Mouse (Mus musculus): ENCODE data around the gene Bicd2. TPM values are rescaled to one million over a fixed set of nuclear protein-coding genes. Genes with fewer than 3 reads are reported as not detected.

The Bicd2 gene
- total RNA-seq (2022): 10 to 100 TPM; 40.2 to 45.5 (median 43.1) TPM

GRCm38 (mm10) chr13:49341012-49341830, at the start of gene Bicd2:
Bicd2 (plus strand) TSS chr13:49341585.
- peak; percentile 86 to 98 for DNase-seq (ENCODE audit: low spot score in 2 of 2)

DNA sequence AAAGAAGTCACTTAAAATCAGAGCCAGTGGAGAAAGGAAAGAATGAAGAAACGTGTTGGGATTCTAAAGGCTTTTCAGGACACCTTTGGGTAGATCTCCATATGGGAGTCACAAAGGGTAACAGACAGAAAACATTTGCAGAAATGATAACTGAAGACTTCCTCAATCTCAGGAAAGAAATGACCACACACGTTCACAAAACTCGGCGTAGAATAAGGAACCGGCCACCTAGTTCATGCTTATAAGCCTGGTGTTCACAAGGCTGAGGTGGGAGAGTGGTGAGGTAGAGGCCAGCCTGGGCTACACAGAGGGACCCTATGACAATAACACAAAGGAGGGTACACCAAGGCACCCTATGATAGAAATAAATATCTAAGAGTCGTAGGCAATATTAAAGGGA, 49.4 kb upstream of the Bicd2 start:
- no peak for DNase-seq (ENCODE audit: low spot score in 2 of 2)

GRCm38 (mm10) chr13:49294108-49294507, 47.3 kb upstream of the Bicd2 start:
- DNase-seq (ENCODE audit: low spot score in 2 of 2): no peak

GRCm38 (mm10) chr13:49296270-49296669, 45.1 kb upstream of the Bicd2 start:
- DNase-seq (ENCODE audit: low spot score in 2 of 2): no peak

DNA sequence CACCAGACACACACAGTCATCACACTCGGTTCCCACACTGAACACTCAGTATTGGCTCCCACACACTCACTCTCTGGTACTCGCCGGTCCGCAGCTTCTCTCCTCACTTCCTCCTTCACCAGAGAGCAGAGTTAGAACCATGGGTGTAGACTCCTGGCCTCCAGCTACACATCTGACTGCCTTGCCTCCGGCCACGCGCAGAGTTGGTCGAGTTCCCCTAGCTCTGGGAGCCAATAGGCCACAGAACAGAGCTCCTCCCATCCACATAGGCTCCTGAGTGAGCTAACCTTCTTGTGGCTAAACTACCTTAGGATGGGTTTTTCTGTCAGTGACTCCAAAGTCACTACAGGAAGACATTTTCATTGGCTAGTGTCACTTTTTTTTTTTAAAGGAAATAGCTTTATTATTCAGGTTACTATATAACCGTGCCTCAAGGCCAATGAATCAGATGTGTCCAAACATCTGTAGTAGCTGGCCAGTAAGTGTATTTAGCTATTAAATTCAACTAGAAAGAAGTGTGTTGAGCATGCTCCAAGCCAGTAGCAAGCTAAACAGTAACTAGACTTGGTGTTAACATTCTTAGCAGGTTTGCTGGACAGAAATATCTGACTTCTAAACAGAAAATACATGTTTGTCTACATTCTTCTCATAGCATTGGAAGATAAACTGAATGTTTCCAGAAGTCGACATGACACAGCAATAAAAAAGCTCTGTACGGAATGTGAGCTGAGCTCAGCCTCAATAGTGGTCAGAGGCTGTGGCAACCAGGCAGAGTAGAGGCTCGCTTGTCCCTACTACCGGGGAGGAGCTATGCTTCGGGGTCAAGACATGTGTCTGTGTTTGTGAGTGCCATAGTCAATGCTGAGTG, 42.6 kb upstream of the Bicd2 start:
- no peak for DNase-seq (ENCODE audit: low spot score in 2 of 2)

- no peak for DNase-seq (ENCODE audit: low spot score in 2 of 2)
These were observed 40.6 kb upstream of the Bicd2 start for GRCm38 (mm10) chr13:49300771-49301170.

- no peak for DNase-seq (ENCODE audit: low spot score in 2 of 2)
These were observed 34.5 kb upstream of the Bicd2 start for GRCm38 (mm10) chr13:49306771-49307310.

- DNase-seq (ENCODE audit: low spot score in 2 of 2): no peak
These were observed 33.9 kb upstream of the Bicd2 start for GRCm38 (mm10) chr13:49307311-49307969.

- DNase-seq (ENCODE audit: low spot score in 2 of 2): no peak
These were observed 33.2 kb upstream of the Bicd2 start for GRCm38 (mm10) chr13:49308206-49308605.

DNA sequence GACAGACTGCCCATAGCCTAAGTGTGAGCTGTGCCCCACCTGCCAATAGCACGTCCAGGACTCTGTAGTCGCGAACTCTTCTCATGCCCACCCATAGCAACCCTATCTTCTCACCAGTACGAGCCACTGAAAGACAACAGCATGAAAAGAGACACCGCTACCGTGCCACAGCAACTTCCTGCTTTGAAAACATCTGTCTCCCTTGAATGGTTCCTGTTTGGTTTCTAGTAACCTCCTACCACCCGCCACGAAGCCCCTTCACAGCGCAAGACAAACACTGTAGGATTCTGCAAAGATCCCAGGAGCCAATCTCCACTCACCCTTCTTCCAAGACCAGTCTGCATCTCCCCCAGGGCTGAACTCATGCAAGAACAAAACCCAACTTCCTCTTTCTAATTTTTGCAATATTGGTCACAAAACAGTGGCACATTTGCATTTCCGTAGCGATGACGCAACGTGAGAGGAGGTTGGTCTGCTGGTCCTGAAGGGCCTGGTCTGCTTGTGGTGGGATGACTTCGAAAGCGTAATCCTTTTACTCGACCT, 32.5 kb upstream of the Bicd2 start:
- DNase-seq (ENCODE audit: low spot score in 2 of 2): no peak

DNA sequence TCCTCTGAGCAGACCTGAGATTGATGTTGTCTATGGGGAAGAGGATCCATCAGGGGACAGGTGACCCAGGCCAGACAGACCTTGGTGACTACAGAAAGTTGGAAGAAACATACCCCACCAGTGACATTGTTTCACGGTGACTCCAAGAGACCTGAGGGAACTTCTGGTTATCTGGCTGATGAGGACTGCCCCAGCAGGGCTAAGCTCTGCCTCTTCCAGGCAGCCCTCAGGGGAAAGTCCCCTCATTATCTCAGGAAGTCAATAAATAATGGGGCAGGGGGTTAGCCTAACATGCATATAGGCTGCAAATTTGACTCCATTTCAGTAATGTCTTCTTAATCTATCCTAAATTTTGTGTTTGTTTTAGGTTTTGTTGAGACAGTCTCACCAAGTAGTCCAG, 31.9 kb upstream of the Bicd2 start:
- DNase-seq (ENCODE audit: low spot score in 2 of 2): no peak

DNA sequence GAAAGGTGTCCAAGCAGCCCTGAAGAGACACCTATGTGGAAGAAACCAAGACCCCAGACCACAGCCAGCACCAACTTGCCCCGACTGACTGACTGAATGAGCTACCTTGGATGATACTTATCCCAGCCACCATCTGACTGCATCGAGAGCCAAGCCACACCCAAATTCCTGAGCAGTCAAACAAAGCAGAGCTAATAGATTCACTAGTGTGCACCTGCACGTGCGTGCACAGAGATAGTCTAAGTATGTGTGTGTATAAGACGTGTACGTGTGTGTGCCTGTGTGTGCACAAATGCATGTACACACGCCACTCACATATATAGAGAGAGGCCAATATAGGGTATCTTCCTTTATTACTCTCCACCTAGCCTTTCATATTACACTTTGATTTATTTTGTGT, 29.7 kb upstream of the Bicd2 start:
- DNase-seq (ENCODE audit: low spot score in 2 of 2): no peak

DNA sequence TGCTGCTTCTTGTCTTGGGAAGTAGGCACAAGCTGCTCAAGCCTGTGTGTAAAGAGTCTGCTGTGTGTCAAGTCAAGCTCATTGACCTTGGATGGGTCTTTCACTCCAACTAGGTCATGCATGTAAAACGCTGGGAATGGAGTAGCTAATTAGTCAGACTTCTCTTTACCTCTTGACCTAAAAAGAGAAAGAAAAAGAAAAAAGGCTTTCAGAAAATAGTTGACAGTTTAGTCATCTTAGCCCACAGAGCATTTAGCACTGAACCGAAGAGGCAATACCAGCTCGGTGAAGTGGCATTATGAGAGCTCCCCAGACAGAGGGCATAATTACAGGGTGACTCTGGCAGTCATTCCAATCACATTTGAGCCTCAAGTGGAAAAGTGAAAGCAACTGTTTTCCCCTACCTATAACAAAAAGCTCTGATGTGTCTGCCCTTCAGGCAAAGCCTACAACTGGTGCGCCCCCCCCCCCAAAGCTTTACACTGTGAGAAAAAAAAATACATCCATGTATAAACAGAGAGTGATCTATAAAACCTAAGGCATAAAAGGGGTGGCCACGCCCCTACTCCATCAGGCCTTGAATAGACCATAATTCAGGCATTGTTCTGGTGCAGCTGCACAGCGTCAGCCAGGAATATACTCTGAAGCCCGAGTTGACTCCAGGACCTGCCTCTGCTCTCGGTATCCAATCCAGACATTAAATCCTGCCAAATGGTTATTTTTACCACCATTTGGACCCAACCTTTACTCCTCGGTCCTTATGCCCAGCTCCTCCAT, 24.8 kb upstream of the Bicd2 start:
- DNase-seq (ENCODE audit: low spot score in 2 of 2): no peak

DNA sequence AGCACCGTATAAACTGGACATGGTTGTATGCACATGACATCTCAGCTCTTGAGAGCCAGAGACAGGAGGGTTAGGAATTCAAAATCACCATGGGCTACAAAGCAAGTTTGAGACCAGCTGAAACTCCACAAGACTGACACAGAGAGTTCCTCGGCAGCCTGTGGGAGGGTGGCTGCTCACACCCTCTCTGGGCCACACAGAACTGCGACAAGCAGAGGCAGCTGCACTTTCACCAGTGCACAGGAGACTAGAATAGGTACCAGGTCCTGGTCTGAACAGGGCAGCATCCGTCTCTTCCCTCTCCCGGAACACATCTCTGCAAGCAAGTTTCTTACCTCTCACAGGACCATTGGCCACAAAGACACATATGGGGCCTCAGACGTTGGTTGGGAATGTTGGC, 23.9 kb upstream of the Bicd2 start:
- no peak for DNase-seq (ENCODE audit: low spot score in 2 of 2)

DNA sequence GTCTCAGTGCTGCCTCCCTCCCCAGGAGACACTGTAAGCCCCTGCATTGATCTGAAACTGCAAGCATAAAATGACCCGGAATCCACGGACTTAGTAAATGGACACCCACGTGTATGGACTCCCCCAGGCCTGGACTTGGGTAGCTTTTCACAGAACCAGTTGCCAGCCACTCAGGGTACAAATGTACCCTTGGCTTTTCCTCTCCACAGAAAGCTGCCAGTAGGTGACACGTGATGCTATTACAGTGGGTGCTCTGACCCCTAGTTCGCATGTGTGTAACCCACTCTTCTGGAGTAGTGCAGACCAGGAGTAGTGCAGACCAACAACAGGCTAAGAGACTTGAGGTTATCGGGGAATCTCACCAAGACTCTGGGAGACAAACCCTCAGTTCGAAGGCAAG, 23.5 kb upstream of the Bicd2 start:
- DNase-seq (ENCODE audit: low spot score in 2 of 2): no peak

DNA sequence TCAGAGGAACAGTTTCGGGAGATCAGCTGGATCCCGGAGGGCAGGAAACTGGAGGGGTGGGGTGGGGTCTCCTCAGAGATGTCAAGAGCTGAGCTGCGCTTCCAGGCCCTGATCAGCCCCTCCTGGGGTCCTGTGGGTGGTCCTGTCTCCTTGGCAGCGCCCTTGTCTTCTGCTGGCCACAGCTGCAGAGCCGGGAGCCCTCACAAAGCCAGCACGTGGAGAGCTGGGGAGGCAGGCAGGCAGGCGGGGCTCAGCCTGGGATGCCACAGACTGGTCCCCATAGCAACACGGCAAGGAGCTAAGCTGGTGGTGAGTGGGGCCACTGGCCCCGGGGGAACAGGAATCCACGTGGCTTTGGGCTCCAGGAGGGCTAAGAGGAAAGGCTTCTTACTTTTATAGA, 21.3 kb upstream of the Bicd2 start, which contains the start of gene Fgd3:
Gene Fgd3, minus strand, starts transcription at position 272 of the 400 bp plus-strand sequence.
- peak in 1 of 2 experiments; percentile 51 for DNase-seq (ENCODE audit: low spot score in 2 of 2)

GRCm38 (mm10) chr13:49320514-49320913, 20.9 kb upstream of the Bicd2 start:
- DNase-seq (ENCODE audit: low spot score in 2 of 2): no peak

DNA sequence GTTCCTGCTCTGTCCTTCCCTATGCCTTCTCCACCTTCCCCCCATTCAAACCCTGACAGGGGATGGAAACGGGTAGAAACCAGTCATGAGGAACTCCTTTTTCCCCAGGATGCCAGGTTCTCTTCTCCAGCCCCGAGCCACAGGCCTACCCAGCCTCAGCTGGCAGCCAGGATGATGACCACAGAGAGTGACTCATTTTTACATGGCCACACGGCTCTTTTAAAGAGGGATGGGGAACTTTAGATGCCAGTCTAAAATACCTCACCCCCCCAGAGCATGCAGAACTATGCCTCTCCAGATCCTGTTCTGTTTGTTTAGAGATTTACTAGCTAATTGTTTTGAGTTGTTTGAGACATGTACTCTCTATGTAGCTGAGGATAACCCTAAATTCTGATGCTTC, 19.9 kb upstream of the Bicd2 start:
- no peak for DNase-seq (ENCODE audit: low spot score in 2 of 2)

- no peak for DNase-seq (ENCODE audit: low spot score in 2 of 2)
These were observed 19.2 kb upstream of the Bicd2 start for GRCm38 (mm10) chr13:49322169-49322568.

DNA sequence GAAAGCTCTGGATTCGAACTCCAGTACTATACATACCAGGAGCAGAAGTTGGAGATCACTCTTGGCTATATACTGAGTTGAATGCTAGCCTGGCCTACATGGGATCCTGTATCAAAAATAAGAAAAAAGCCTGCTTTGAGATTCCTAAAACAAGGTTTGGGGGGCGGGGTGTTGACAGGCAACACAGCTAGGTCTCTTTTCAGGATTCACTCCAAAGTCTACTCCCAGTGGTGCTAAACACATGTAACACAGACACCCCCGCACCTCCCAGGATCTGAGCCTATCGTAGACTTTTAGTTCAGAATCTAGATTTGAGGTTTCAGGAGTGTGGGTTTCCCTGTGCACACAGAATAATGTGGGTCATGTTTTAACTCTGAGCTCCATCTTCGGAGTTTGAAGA, 18.6 kb upstream of the Bicd2 start:
- peak in 1 of 2 experiments; percentile 82 for DNase-seq (ENCODE audit: low spot score in 2 of 2)
